Comparison of ENCODE assay signal across 15 mouse cellular contexts in the genomic region with DNA sequence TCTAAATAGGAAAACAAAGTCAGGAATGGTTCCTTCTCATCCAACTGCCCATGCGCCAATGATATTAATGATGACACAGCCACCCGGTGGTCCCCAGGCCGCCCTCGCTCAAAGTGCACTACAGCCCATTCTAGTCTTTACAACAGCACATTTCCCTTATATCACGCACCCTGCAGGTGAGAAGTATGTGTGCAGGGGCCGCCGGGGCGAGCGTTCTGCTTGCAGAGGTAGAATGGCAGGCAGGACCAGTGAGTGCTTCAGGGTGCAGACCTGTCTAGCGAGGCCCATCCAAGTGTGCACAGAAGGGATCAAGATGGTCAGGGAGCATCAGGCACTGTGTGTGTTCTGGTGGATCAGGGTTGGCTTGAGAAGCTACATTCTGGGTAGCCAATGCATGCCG.
"Had no signal": no experiment of that assay in that cellular context is flagged by ENCODE, and none has a peak within 500 bp of the region (broad histone marks: within the 10 kb centered on the region; RNA-seq: fewer than 3 reads in every experiment).

No protein-coding gene starts in this region.

- H3K9me3 ChIP-seq: lung, embryonic 15.5 days; midbrain, embryonic 13.5 days; midbrain, embryonic 15.5 days; neural tube, embryonic 12.5 days; stomach, embryonic 15.5 days had no signal

- DNase-seq: lung, adult 2 months; lung, postnatal 14 days; lung, postnatal 36 days; right cerebral cortex, postnatal 14 days; thymus, adult 2 months; thymus, postnatal 25 days; thymus, postnatal 4 days had no signal

- H3K4me1 ChIP-seq: lung, embryonic 15.5 days; megakaryocyte, embryonic 14.5 days; midbrain, embryonic 13.5 days; midbrain, embryonic 15.5 days; neural tube, embryonic 12.5 days; stomach, embryonic 15.5 days had no signal

- H3K27ac ChIP-seq: lung, embryonic 15.5 days; macrophage; midbrain, embryonic 13.5 days; midbrain, embryonic 15.5 days; neural tube, embryonic 12.5 days; stomach, embryonic 15.5 days; stomach, postnatal 0 days had no signal

- H3K4me3 ChIP-seq: lung, embryonic 15.5 days; megakaryocyte, embryonic 14.5 days; midbrain, embryonic 13.5 days; midbrain, embryonic 15.5 days; neural tube, embryonic 12.5 days; stomach, embryonic 15.5 days had no signal

- H3K36me3 ChIP-seq: lung, embryonic 15.5 days; midbrain, embryonic 13.5 days; midbrain, embryonic 15.5 days; neural tube, embryonic 12.5 days; stomach, embryonic 15.5 days had no signal

- H3K27me3 ChIP-seq: lung, embryonic 15.5 days; megakaryocyte, embryonic 14.5 days; midbrain, embryonic 13.5 days; midbrain, embryonic 15.5 days; neural tube, embryonic 12.5 days; stomach, embryonic 15.5 days had no signal
